Comparison of ENCODE assay signal across 9 mouse cellular contexts in genomic region chr11:119988391-119988790, GRCm38 (mm10). TPM values are rescaled to one million over a fixed set of nuclear protein-coding genes. Genes with fewer than 3 reads are reported as not detected.
A peak's percentile ranks its signal among the peaks of the same experiment; 100 is the strongest.
DNase-seq lines count a peak whose midpoint lies in the region; ATAC-seq and TF ChIP-seq lines count a peak whose summit lies in the region.
"Had no signal": no experiment of that assay in that cellular context is flagged by ENCODE, and none has a peak within 500 bp of the region (broad histone marks: within the 10 kb centered on the region; RNA-seq: fewer than 3 reads in every experiment).

No protein-coding gene starts in this region.

- no peaks in the 10 kb centered on the region for H3K9me3 ChIP-seq in hindbrain, postnatal 0 days (ENCODE audit: low read length)
- H3K9me3 ChIP-seq: midbrain, embryonic 12.5 days had no signal

- DNase-seq in adrenal gland, postnatal 10 days = peak; percentile 49
- no peak for DNase-seq in adrenal gland, adult 18-20 months (ENCODE audit: low spot score in 2 of 2)
- peak; percentile 43 to 67 for DNase-seq in lung, adult 18-20 months
- DNase-seq in lung, postnatal 4 days = no peak
- no peak for DNase-seq in hindbrain, postnatal 0 days (ENCODE audit: low spot score)
- DNase-seq in skeletal muscle tissue, adult 2 months (ENCODE audit: low read depth, low spot score) = peak; percentile 88
- no peak for DNase-seq in T-cell, adult 2 months (ENCODE audit: low spot score)

- ATAC-seq in hindbrain, postnatal 0 days = no peak
- no peak for ATAC-seq in erythroblast, adult 5-6 weeks (replicated peaks; ENCODE audit: low FRiP score, poor library complexity, severe bottlenecking)

- H3K4me1 ChIP-seq in hindbrain, postnatal 0 days (ENCODE audit: insufficient read depth, low read length) = peaks cover 30% of the 10 kb centered on the region

- H3K36me3 ChIP-seq in hindbrain, postnatal 0 days (ENCODE audit: insufficient read depth, low read length) = peaks cover 8% of the 10 kb centered on the region; the same call in 1 of the 2 replicates
- H3K36me3 ChIP-seq: midbrain, embryonic 12.5 days had no signal

- no peak overlapping the region for H3K4me2 ChIP-seq in hindbrain, postnatal 0 days (ENCODE audit: low read depth, low read length)
- H3K4me2 ChIP-seq: midbrain, embryonic 12.5 days had no signal

- peak overlapping the region; percentile 56; the same call in 1 of the 2 replicates for H3K27ac ChIP-seq in hindbrain, postnatal 0 days
- H3K27ac ChIP-seq: midbrain, embryonic 12.5 days had no signal

- TF ChIP-seq CTCF in hindbrain, postnatal 0 days (IDR thresholded peaks at IDR 0.05; ENCODE audit: low read depth) = no peak

- no peaks in the 10 kb centered on the region for H3K27me3 ChIP-seq in hindbrain, postnatal 0 days (ENCODE audit: insufficient read depth, low read length)

- no peak overlapping the region for H3K9ac ChIP-seq in hindbrain, postnatal 0 days (replicated peaks; ENCODE audit: low read length)
- H3K9ac ChIP-seq: midbrain, embryonic 12.5 days had no signal

- 72% methylated on average over 7 of the region's 7 CpGs for WGBS in hindbrain, postnatal 0 days

- H3K4me3 ChIP-seq in hindbrain, postnatal 0 days (ENCODE audit: low read length) = no peak overlapping the region
- H3K4me3 ChIP-seq: midbrain, embryonic 12.5 days had no signal

RNA-seq across cellular contexts. Expression of gene Baiap2, which starts 45.8 kb away (rescaled TPM):
- 10 to 100 TPM; 18.9 to 21.3 TPM for total RNA-seq in adrenal gland, postnatal 10 days (2021)
- 10 to 100 TPM; 16.5 to 31.7 TPM for total RNA-seq in adrenal gland, adult 18-20 months (2021)
- total RNA-seq in hindbrain, postnatal 0 days (2014; rRNA removed) = 45.9 and 62.4 TPM in 2 replicates
- 30.8 and 31.5 TPM in 2 replicates for polyA plus RNA-seq in hindbrain, postnatal 0 days (2015; fragmentation: Nextera tagmentation; extraction: Ambion mirVana)
- 0.42 and 3.5 TPM in 2 replicates for total RNA-seq in erythroblast, adult 5-6 weeks (2015; ENCODE audit: low replicate concordance)
- 1.6 and 2.5 TPM in 2 replicates for total RNA-seq in erythroblast, adult 5-6 weeks (2017; ENCODE audit: low replicate concordance)

RNA-seq across cellular contexts. Expression of gene Aatk, which starts 58.6 kb away (rescaled TPM):
- 10 to 100 TPM; 16.3 to 23.5 TPM for total RNA-seq in adrenal gland, postnatal 10 days (2021)
- 10 to 100 TPM; 10.3 to 22.0 TPM for total RNA-seq in adrenal gland, adult 18-20 months (2021)
- 161 and 184 TPM in 2 replicates for total RNA-seq in hindbrain, postnatal 0 days (2014; rRNA removed)
- 33.3 and 35.5 TPM in 2 replicates for polyA plus RNA-seq in hindbrain, postnatal 0 days (2015; fragmentation: Nextera tagmentation; extraction: Ambion mirVana)
- total RNA-seq in erythroblast, adult 5-6 weeks (2015; ENCODE audit: low replicate concordance) = 1.3 and 4.4 TPM in 2 replicates
- 0.84 and 1.8 TPM in 2 replicates for total RNA-seq in erythroblast, adult 5-6 weeks (2017; ENCODE audit: low replicate concordance)

Comparison
In these comparisons a context has a peak if more than half of its experiments do, and no peak if none do; other contexts are left out.
1. DNase-seq: peak in adrenal gland, postnatal 10 days (single experiment), lung, adult 18-20 months (2 of 2) and skeletal muscle tissue, adult 2 months (single experiment); none in adrenal gland, adult 18-20 months (0 of 2), lung, postnatal 4 days (0 of 2), hindbrain, postnatal 0 days (single experiment) and T-cell, adult 2 months (single experiment).